Mouse (Mus musculus) E14TG2a.4 (cell line): ENCODE measurements around the gene Hs3st4.

Experiments used
- CTCF ChIP-seq: conservative IDR thresholded peaks from 2 replicates; pipeline ENCODE4 v1.5.1; 2014; ENCODE audit warnings: low read length
- NANOG ChIP-seq: IDR thresholded peaks from 2 replicates; pipeline ENCODE4 v1.6.1; 2014; ENCODE audit warnings: borderline replicate concordance, low read length, mixed read lengths
- POU5F1 ChIP-seq: IDR thresholded peaks from 2 replicates; pipeline ENCODE4 v1.6.1; 2014; ENCODE audit warnings: low read length, borderline replicate concordance

GRCm38 (mm10) chr7:124383489-124383888 is 400.8 kb downstream of the Hs3st4 start:
- TF ChIP-seq CTCF = peak; percentile 46
- no peak for TF ChIP-seq NANOG
- TF ChIP-seq POU5F1 = no peak
